Mouse (Mus musculus) midbrain, embryonic 10.5 days (tissue): ENCODE measurements at regions not wholly inside any gene's neighbourhood (a gene's known extent, or its start where the extent isn't known, plus 50 kb on each side); places are given as distances from the start of the nearest gene placed in this dataset.

Experiments used
- DNase-seq: peaks from one replicate; pipeline ENCODE4 v3.0.0-alpha.2; 2017; ENCODE audit warnings: low spot score
- H3K27ac ChIP-seq: fragments of 300-500 bp; sonication (generic); replicated peaks from 2 replicates; pipeline ENCODE4 v1.5.1; 2016; ENCODE audit warnings: mild to moderate bottlenecking
- H3K27me3 ChIP-seq: fragments of 300-500 bp; sonication (generic); 2 replicates; pipeline ENCODE4 v1.6.1; 2016; ENCODE audit warnings: low read depth, mild to moderate bottlenecking; ENCODE audit not compliant: poor library complexity, severe bottlenecking
- H3K36me3 ChIP-seq: fragments of 300-500 bp; sonication (generic); 2 replicates; pipeline ENCODE4 v1.6.1; 2016; ENCODE audit warnings: mild to moderate bottlenecking, moderate library complexity
- H3K4me1 ChIP-seq: fragments of 300-500 bp; sonication (generic); 2 replicates; pipeline ENCODE4 v1.6.1; 2016
- H3K4me3 ChIP-seq: fragments of 300-500 bp; sonication (generic); 2 replicates; pipeline ENCODE4 v1.5.1; 2016; ENCODE audit warnings: mild to moderate bottlenecking, moderate library complexity
- H3K9me3 ChIP-seq: fragments of 300-500 bp; sonication (generic); replicated peaks from 2 replicates; pipeline ENCODE4 v1.6.1; 2016; ENCODE audit warnings: mild to moderate bottlenecking
- WGBS: fragments of 180-500 bp; shearing (Covaris S2); methylation state at CpG from one replicate; pipeline ENCODE4 v1.1.7; 2016; 5-methylcytosine and 5-hydroxymethylcytosine counted together

DNA sequence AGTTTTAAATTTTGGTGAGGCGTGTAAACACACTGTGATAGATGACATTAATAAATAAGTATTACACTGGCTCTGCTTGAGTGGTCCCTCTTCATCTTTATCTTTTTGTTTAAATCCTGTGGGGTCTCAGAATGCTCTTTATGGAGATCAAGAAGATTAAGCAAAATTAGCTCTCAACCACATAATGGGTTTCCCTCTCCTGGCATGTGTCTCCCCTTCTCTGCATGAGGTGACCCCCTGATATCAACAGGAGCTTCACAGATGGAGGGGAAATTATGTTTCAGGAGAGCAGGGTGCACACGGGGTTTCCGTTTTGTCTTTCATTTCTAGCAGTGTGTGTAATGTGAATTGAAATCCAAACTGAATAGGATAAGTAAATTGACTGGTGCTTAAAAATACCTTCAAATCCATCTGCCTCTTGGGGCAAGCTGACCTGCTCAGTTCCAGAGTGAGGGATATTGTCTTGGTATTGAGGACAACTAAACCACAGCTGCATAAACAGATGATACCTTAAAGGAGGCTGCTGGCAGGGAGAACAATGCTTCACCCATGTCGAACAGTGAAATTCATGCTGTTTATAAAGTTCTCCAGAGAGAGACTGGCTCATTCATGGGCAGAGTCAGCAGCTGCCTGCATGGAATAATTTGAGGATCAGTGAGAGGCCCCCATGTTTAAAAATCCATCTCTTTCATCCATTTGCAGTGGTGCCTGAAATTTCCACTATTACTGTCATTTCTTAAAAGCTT is 518.3 kb upstream of the Nr2f1 start:
- no peaks in the 10 kb centered on the region for H3K9me3 ChIP-seq
- H3K27ac ChIP-seq, result no peak overlapping the region
- no peak for DNase-seq
- no peak overlapping the region for H3K4me3 ChIP-seq
- H3K36me3 ChIP-seq, result no peaks in the 10 kb centered on the region
- WGBS, result 36% methylated on average over 4 of the region's 4 CpGs
- H3K27me3 ChIP-seq, result no peaks in the 10 kb centered on the region
- peaks cover 16% of the 10 kb centered on the region for H3K4me1 ChIP-seq

DNA sequence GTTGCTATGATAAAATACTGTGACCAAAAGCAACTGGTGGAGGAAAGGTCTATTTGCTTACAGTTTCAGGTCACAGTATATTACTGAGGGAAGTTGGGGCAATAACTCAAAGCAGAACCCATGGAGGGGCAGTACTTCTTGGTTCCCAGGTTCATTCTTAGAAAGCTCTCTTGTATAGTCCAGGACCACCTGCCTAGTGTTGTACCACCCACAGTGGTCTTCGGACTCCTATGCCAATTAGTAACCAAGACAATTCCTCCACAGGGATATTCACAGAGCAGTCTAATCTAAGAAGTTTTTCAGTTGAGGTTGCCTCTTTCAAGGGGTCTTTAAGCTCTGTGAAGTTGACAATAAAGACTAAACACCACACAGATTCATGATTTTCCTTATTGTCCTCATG is 517.6 kb upstream of the Nr2f1 start:
- Histone ChIP-seq H3K4me3 (no peak overlapping the region), H3K9me3 (no peaks in the 10 kb centered on the region), H3K4me1 (peaks cover 16% of the 10 kb centered on the region), H3K27ac (no peak overlapping the region), H3K27me3 (no peaks in the 10 kb centered on the region), H3K36me3 (no peaks in the 10 kb centered on the region)
- 45% methylated on average over 1 of the region's 1 CpGs for WGBS
- no peak for DNase-seq

DNA sequence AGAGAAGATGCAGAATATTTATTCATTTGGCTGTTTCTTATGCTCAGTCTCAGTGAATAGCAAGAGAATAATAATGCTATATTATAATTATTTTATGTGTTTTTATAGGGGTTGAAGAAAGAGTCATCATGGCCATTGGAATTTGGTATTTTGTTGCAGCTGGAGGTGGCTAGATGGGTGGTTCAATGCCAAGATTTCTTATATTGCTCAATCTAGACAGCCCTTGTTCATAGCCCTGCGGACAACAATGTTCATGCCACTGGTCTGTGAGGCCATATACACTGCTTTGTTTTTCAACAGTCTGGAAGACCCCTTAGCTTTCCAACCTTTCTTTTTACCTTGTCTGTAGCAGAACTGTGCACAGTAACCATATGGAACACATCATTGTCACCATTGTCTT is 505.1 kb upstream of the Nr2f1 start:
- Histone ChIP-seq H3K27me3 (no peaks in the 10 kb centered on the region), H3K36me3 (no peaks in the 10 kb centered on the region), H3K9me3 (no peaks in the 10 kb centered on the region), H3K27ac (no peak overlapping the region), H3K4me3 (no peak overlapping the region), H3K4me1 (no peaks in the 10 kb centered on the region)
- 92% methylated on average over 1 of the region's 1 CpGs for WGBS
- DNase-seq, result no peak

DNA sequence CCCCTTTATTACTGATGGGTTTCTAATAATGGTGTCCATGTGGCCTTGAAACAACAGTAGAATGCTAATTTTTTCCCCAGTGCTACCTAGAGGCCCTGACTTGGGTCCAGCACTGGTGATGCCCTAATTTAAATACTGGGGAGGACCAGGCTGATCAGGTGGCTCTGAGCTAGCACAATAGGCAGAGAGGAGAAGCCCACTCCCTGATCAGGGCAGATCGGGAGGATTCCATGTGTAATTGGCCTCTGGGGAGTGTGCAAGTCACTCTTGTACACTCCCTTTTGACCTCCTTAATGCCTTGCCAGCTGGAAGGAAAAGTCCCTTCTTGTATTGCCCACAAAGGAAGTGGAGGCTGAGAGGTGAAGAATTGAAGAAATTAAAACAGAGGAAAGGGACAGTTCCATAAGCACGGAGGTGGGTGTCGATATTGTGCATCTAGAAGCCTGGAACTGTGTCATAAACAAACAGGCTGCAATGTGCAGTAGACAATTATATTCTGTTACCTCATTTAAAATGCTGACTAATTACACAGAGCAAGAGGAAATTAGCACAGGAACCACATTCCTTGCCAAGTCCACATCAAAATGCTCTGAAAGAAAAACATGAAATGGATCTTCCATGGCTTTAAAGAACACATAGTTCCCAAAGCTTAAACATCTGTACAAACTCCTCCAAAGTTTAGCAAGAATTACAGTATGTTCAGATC is 498.4 kb upstream of the Nr2f1 start:
- H3K4me3 ChIP-seq, result no peak overlapping the region
- H3K9me3 ChIP-seq, result no peaks in the 10 kb centered on the region
- DNase-seq, result peak; percentile 15
- H3K27ac ChIP-seq, result 0 out of 2 replicates have a peak overlapping the region, but pooled peaks have one; percentile 33
- H3K4me1 ChIP-seq, result peaks cover 8% of the 10 kb centered on the region
- no peaks in the 10 kb centered on the region for H3K27me3 ChIP-seq
- H3K36me3 ChIP-seq, result no peaks in the 10 kb centered on the region
- WGBS, result 72% methylated on average over 3 of the region's 3 CpGs

DNA sequence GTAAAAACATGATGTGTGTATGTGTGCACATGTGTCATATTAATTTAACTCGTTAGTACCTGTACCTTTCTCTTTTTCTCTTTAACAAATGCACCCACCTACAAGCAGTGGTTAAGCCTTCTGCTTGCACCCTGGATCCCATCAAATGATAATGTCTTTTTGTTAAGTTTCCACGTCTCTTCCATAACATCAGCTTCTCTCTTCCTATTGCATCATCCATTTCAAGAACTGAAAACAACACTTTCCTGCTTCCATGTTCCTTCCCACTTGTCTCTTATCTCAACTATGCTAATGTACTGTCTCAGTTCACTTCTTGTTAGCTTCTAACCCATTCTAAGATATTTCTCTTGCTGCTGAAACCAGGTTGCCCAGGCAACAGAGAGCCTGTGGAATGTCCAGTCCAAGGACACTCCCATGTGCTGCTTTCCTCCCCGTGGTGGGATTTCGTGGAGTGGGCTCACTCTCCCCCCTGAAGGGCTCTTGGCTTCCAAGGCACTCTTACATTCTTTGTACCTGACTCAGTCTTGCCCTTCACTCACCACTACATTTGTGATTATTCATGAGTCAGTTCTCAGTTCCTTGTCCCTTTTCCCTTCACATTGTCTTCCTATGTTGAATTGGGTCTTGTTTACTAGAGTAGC is 479.8 kb upstream of the Nr2f1 start:
- H3K4me1 ChIP-seq, result peaks cover 21% of the 10 kb centered on the region
- WGBS, result 38% methylated on average over 4 of the region's 4 CpGs
- H3K27me3 ChIP-seq, result no peaks in the 10 kb centered on the region
- DNase-seq, result peak; percentile 58
- no peaks in the 10 kb centered on the region for H3K36me3 ChIP-seq
- H3K27ac ChIP-seq, result peak overlapping the region; percentile 30; the same call in 1 of the 2 replicates
- no peaks in the 10 kb centered on the region for H3K9me3 ChIP-seq
- H3K4me3 ChIP-seq, result no peak overlapping the region

DNA sequence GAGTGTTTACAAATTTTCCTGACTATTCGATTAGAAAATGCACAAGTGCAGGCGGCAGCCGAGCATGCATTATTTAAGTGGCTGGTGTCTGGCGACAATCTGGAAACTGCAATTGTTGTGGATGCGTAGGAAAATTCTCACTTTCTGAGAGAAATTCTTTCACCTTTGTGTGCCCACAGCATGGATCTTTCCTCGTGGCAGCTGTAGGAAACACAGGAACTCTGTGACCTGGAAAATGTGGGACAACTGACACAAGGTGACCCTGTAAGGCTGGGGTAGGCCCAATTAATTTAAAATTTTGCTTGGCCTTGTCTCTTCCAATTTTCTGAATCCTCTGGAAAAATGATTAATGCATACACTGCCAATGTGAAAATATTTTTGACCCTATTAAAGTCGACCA is 478.7 kb upstream of the Nr2f1 start:
- Histone ChIP-seq H3K27ac (peak overlapping the region; percentile 46; the same call in 1 of the 2 replicates), H3K4me3 (no peak overlapping the region), H3K36me3 (no peaks in the 10 kb centered on the region), H3K27me3 (no peaks in the 10 kb centered on the region), H3K9me3 (no peaks in the 10 kb centered on the region), H3K4me1 (peaks cover 21% of the 10 kb centered on the region)
- no peak for DNase-seq
- WGBS, result 55% methylated on average over 7 of the region's 7 CpGs

DNA sequence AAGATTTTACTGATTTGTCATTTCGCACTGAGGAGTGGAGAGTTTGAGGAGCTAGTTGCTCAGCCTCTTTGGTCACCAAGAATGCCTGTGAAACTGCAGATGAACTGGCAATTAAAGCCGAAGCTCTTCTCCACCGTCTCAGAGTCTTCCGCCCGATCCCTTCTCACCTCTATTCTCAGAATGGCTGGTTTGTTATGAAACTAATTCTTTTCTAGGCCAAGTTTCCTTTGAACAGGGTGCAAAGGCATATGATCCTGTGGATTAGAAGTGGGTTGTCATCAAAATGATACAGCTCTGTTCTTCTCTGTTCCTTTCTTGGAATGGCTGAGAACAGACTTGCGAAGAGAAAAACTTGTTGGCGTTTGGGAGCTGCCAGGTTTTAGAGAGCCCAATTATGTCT is 458.7 kb upstream of the Nr2f1 start:
- DNase-seq, result no peak
- Histone ChIP-seq H3K36me3 (no peaks in the 10 kb centered on the region), H3K9me3 (no peaks in the 10 kb centered on the region), H3K27ac (no peak overlapping the region), H3K27me3 (no peaks in the 10 kb centered on the region), H3K4me1 (no peaks in the 10 kb centered on the region), H3K4me3 (no peak overlapping the region)
- 91% methylated on average over 7 of the region's 7 CpGs for WGBS

DNA sequence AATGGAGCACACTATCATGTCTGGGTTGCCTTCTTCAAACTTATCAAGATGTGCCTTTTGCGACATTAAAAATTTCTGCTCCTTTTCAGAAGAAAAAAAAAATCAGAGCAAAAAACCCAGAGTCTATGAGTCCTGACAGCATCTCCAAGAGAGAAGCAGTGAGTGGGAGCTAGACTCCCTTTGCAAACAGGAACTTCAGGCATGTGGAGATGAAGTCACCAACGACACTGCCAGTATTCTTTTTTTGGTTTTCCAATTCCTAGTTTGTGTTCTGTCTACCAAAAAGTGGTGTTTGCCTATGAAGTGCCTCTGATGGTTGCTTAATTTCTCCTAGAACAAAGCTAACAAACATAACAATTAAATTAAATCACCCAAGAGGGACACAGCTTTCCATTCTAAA is 457.2 kb upstream of the Nr2f1 start:
- 91% methylated on average over 2 of the region's 2 CpGs for WGBS
- Histone ChIP-seq H3K36me3 (no peaks in the 10 kb centered on the region), H3K4me3 (no peak overlapping the region), H3K4me1 (no peaks in the 10 kb centered on the region), H3K27me3 (no peaks in the 10 kb centered on the region), H3K27ac (no peak overlapping the region), H3K9me3 (no peaks in the 10 kb centered on the region)
- DNase-seq, result no peak

DNA sequence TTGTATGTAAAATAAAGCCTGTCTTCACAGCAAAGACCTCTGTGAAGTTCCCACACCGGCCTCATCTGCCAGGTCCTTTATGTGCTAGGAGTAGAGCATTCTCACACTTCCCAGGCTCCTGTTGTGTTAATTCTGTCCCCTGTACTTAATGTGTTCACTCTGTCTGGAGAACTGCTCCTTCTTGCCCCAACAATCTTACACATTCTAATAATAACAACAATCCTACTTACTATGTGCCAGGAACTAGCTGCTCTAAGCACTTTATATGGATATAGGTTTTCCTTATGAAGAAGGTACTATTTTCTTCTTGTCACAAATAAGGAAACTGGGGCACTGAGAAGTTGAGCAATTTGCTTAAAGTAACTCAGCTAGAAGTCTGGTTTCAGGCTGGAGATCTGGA is 456.6 kb upstream of the Nr2f1 start:
- 84% methylated on average over 1 of the region's 1 CpGs for WGBS

DNA sequence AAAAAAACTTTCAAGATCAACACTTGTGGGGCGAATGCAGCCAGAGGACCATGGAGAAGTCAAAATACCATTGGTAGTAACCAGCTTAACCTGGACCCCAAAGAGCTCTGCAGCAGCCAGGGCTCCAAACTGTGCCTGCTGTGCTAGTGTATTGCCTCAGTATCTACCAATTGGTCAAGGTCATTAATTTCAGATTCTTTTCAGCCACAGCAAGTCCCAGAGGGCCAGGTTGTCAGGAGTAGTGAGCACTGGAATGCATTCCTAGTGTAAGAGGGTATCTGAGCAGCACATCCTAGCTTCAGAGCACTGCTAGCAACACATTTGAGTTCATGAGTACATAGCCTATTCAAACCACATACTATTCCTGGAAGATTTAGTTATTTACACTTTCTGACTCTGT is 451.3 kb upstream of the Nr2f1 start:
- Histone ChIP-seq H3K4me3 (no peak overlapping the region), H3K36me3 (no peaks in the 10 kb centered on the region), H3K9me3 (no peaks in the 10 kb centered on the region), H3K4me1 (peaks cover 3% of the 10 kb centered on the region; the same call in 1 of the 2 replicates), H3K27me3 (no peaks in the 10 kb centered on the region), H3K27ac (no peak overlapping the region)
- no peak for DNase-seq
- WGBS, result 90% methylated on average over 1 of the region's 1 CpGs

More for the DNA sequence above, 456.6 kb upstream of the Nr2f1 start:
- H3K27me3 ChIP-seq, result no peaks in the 10 kb centered on the region
- no peaks in the 10 kb centered on the region for H3K36me3 ChIP-seq
- H3K4me3 ChIP-seq, result no peak overlapping the region
- no peak for DNase-seq
- no peaks in the 10 kb centered on the region for H3K4me1 ChIP-seq
- H3K27ac ChIP-seq, result no peak overlapping the region
- H3K9me3 ChIP-seq, result no peaks in the 10 kb centered on the region

DNA sequence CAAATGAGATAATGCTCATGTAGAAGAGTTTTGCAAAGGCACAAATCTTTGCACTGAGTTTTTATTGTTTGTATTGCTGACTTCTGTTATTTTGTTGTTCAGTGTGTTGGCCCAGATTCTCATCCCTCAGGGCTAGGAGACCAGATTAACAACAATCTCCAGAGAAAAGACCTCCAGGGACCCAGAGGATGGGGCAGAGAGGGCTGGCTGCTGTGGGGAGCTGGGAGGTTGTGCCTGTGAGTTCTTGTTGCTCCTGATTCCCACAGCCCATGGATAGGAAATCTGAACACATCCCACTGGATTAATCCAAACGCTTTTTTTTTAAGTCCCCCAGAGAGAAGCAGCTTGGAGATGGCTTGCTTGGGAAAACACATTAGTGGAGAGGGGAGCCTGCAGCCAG is 445.0 kb upstream of the Nr2f1 start:
- peaks cover 34% of the 10 kb centered on the region for H3K4me1 ChIP-seq
- no peak for DNase-seq
- WGBS, result 6% methylated on average over 1 of the region's 1 CpGs
- no peaks in the 10 kb centered on the region for H3K27me3 ChIP-seq
- H3K27ac ChIP-seq, result peak overlapping the region; percentile 49
- no peak overlapping the region for H3K4me3 ChIP-seq
- H3K9me3 ChIP-seq, result no peaks in the 10 kb centered on the region
- no peaks in the 10 kb centered on the region for H3K36me3 ChIP-seq

DNA sequence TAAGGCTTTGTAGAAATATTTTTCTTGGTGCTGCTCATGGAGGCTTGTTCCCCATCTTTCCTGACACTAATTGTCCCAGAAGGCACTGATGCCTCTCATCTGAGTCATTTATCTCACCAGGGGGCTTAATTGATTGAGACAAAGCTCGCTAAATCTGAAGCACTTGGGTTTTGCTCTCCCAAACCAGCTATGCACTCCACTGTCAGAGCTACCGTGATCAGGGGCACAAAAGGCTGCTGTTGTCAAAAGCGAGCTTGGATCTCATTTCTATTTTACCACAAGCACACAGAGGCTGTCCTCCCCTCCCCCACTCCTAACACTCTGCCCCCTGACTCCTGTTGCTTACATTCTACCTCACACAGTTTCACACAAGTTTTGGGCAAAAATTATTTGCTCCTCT is 443.5 kb upstream of the Nr2f1 start:
- Histone ChIP-seq H3K4me1 (peaks cover 34% of the 10 kb centered on the region), H3K9me3 (no peaks in the 10 kb centered on the region), H3K27ac (peak overlapping the region; percentile 81), H3K4me3 (no peak overlapping the region), H3K36me3 (no peaks in the 10 kb centered on the region), H3K27me3 (no peaks in the 10 kb centered on the region)
- 1% methylated on average over 3 of the region's 3 CpGs for WGBS
- peak; percentile 43 for DNase-seq

DNA sequence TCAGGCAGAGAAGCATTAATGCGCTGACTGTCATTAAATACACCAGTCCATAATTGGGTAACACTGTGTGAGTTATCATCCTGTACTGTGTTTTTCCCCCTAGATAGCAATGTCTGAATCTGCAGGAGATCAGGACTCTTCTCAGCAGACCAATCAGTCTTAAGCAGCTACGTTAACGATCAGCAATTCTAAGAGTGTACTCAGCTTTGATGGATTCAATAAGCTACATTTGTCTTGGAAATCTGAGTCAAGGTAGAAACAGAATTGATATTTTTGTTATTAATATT is 442.8 kb upstream of the Nr2f1 start:
- H3K4me1 ChIP-seq, result peaks cover 34% of the 10 kb centered on the region
- no peaks in the 10 kb centered on the region for H3K27me3 ChIP-seq
- no peaks in the 10 kb centered on the region for H3K9me3 ChIP-seq
- no peak overlapping the region for H3K4me3 ChIP-seq
- H3K36me3 ChIP-seq, result no peaks in the 10 kb centered on the region
- peak overlapping the region; percentile 63; the same call in 1 of the 2 replicates for H3K27ac ChIP-seq
- no peak for DNase-seq
- WGBS, result 65% methylated on average over 3 of the region's 3 CpGs
